Mouse (Mus musculus) cerebellum, adult 11 months (tissue): ENCODE measurements around the gene Cyfip1.

ENCODE experiments used
- DNase-seq: peaks from one replicate; pipeline ENCODE4 v3.0.0; 2022

Gene Cyfip1

DNA sequence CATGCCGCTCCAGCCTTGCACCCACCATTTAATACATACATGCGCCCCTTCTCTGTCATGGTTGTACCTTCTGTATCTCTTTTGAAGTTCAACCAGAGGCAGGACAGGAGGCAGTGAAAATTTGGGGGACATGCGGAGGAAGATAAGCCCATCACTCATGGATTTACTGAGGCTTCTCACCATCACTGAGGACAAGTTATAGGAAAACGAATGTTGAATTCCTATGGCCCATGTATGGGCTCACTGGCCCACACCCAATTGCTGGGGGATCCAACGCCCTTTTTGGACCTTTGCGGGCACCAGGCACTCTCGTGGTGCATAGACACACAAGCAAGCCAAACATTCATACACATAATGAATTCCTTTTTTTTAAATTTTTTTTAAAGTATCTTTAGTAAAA is at the start of gene Cyfip1:
Cyfip1 (plus strand) TSS at position 301 of the 400 bp plus-strand sequence.
- no peak for DNase-seq

DNA sequence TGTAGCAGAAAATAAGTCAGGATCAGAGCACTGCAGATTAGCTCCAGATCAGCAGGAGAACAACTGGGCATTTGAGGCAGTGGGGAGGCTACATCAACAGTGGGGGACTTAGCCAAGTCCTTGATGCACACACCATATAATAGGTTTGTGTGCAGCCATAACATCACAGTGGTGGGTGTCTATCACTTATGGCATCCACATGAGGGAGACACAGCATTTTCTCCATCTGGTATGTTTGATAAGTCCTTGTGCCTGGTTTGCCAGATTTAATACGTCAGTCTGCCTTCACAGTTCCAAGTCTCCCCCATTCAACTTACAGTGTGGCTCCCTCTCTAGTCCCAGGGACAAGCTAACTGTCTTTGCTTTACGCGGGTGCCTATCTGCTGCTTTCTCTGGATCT is 49.3 kb upstream of the Cyfip1 start:
- no peak for DNase-seq

DNA sequence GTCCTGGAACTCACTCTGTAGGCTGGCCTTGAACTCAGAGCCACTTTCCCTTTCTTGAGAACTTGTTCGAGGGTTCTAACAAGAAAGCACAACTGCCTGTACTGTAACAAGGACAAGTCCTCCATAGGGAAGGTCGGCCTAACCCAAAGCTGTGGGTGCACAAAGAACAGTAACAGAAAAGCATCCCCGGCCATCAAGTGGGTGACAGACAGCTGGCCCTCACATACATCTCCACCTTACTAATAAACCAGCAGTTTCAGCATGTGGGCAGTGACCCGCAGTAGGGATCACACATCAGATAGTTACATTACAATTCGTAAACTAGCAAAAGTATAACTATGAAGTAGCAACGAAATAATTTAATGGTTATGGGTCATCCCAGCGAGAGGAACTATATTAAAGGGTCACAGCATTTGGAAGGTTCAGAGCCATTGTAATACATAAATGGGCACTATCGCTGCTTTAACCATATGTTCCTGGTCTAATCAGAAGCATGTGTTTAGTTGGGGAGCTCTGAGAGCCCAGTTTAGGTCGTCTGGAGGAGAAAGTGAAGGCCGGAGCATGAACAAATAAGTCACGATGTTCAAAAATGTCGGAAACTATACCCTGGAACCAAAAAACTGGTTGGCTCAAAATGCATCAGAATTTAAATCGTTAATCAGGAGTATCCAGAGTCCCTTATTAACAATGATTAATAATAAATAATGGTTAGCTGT is 48.2 kb upstream of the Cyfip1 start:
- DNase-seq: no peak

DNA sequence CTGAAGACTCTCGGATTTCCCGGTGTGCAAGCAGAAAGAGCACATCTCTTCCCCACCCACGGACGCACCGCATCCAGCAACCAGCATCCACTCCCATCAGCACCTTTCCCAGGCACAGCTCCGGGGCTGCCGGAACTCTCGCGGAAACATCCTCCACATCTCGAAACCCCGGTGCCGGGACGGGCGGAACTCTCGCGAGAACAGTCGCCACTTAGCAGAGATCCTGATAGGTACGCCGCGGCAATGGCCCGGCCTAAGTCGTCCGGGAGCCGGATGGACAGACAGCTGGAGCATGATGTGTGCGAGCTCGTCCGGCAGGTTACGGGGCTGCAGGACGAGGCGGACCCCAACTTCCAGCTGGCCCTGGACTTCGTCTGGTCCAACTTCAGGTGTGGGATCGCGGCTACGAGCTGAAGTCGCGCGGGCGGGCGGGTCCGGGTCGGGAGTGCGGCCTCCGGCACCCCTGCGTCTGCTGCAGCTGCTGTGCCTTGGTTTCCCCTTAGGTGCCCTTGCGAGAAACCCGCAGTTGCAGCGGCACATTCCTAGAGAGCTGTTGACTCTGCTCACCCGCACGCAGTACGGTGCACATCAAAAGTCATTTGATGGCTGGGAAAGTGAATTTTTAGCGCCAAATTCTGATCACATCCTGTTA is 47.5 kb upstream of the Cyfip1 start, which contains the start of gene Tubgcp5:
Tubgcp5 (plus strand) TSS at position 203 of the 652 bp plus-strand sequence.
- peak; percentile 96 for DNase-seq

DNA sequence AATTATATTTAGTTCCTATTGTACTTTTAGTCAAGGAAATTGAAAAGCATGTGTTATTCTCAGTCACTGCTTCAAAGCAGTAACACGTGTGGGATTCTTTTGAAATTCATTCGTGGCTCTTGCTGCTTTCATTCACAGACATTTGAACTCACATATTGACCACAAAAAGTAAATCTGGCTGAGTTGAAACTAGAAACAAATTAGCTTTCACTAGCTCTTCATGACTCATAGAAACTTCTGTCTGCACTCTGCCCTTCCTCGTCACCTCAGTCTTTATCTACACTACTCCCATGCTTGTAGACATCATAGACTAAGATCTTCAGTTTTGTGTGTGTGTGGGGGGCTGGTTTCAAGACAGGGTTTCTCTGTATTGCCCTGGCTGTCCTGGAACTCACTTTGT is 41.6 kb upstream of the Cyfip1 start:
- no peak for DNase-seq

DNA sequence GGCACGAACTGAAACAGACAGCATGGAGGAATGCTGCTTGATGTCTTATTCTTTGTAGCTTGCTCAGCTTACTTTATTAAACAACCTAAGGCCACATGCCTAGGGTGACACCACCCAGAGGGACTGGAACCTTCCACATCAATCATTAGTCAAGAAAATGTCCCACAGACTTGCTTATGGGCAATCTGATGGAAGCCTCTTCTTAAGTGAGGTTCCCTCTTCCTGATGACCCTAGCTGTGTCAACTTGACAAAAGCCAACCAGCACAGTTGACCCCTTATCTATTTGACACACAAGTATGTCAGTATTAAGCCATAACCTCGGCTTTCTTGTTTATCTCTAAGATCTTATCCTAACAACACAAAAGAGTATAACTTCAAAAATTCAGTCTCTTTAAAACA is 31.6 kb upstream of the Cyfip1 start:
- DNase-seq: no peak

DNA sequence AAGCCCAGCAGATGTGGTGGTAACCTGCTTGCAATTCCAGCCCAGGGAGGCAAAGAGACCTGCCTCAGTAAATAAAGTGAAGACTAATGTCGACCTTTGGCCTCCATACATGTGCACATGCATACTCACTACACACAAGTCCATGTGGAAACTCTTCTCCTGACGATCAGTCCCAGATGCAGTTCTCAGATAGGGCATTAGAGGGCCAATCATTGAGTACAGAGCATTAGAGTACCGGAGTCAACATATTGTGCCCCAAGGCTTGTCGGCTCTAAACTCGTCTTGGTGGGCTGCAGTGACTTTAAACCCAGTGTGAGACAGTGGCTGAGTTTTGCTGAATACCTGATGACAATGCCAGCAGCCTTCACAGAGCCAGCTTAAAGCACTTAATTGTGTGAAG is 17.1 kb upstream of the Cyfip1 start:
- DNase-seq: no peak

DNA sequence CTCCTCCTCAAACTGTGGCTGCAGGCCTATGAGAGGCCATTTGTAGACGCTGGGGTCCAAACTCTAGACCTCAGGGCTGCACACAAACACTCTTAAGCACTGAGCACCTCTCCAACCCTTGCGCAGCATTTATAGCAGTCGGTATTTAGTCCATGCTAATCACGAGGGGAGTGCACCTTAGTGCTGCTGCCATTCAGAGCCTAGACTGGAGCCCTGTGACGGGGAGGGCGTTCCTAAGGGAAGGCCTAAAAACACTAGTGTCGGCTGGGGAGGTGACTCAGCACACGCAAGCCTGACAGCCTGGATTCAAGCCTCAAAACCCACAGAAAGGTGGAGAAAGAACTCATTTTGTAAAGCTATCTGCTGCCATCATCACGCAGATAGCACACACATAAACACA is 14.0 kb upstream of the Cyfip1 start:
- no peak for DNase-seq

DNA sequence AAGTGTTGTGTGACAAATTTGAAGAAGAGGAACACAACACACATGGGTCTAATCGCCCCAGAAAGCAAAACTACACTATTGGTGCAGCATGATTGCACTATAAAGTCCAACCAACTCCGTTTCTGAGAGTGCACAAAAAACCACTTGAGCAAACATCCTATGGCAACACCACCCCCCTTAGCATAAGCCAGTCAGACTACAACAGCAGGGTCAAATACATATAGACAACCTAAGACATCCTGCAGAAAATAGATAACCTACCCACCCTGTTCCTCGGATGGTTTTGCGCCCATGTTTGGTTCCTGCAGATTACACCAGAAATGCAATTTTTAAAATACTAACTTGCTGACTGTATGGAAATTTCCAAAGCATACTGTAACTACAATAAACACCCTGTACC is 4.7 kb upstream of the Cyfip1 start:
- DNase-seq: no peak

DNA sequence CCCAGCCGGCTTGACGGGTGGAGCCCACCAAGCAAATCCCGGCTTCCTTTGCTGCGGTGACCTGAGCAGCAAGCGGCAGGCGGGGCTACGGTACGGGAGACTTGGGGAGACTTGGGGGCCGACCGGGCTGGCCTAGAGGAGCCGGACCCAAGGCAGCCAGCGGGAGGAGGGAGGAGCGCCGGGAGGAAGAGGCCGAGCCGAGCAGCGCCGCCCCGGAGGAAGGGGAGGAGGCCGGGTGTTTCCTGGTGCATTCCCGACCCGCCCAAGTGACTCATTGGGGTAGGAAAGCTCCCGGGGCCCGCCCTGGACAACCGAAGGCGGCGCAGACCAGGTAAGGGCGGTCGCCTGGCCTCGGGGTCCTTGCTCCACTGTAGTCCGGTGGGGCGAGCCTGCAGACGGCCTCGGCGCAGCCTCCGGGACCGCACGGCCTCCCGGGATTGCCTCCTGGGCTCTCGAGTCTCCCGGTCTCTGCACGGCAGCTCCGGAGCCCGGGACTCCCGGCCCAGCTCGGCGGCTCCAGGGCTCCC is 495 bp downstream of the Cyfip1 start:
- DNase-seq: peak; percentile 86

DNA sequence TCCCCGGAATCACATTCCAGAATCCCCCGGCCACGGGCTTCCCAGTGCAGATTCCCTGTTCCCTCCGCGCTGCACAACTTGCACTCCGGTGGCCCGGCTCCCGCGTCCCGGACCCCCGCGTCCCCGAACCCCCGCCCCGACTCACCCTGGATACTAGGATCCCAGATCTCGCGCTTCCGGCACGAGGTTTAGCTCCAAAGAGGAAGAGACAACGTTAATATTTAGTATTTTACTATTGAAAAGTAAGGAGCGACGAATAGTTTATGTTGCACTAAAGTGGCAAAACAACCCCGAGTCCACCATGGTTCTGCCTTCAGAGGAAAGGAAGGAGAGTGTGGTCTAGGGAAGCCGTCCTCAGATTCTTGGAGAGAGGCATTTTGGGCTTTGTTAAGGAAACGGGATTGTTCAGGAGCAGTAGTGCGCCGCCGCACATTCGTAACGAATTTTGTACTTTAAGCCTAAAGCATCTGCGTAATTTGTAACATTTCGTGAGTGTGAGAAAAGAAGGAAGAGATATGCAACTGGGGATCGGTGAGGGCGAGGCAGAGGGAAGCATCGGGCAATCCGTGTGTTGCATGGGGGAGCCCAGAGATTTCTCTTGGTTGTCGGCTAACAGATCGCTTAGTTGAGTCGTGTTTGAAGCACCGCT is 1.1 kb downstream of the Cyfip1 start:
- no peak for DNase-seq

DNA sequence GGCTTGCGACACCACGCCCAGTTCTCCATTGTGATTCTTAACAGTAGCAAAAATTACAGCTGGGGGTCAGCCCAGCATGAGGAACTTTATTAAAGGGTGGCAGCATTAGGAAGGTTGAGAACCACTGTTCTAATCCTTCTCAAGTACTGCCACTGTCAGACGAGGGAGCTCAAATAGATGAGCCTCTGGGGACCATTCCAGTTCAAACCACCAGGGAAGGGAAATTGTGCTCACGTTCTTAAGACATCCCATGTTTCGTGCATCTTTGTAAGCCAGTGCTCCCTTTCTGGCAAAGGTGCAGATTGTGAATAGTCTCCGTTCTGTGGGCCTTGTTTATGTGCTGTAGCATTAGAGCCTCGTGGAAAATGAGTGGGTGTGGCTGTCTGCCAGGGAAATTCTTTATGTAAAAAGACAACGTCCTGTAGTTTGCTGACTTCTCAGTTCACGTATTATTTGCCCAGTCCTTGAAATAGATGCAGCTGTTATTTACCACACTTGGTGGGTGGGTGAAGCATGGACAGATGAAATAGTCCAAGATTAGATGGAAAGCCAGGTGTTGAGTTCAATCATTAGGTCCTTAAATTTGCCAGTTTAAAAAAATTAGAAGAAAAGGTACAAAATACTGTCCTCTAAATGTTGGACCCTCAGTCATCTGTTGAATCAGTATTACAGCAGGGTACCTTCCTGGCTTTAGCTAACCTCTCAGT is 5.2 kb downstream of the Cyfip1 start:
- no peak for DNase-seq

DNA sequence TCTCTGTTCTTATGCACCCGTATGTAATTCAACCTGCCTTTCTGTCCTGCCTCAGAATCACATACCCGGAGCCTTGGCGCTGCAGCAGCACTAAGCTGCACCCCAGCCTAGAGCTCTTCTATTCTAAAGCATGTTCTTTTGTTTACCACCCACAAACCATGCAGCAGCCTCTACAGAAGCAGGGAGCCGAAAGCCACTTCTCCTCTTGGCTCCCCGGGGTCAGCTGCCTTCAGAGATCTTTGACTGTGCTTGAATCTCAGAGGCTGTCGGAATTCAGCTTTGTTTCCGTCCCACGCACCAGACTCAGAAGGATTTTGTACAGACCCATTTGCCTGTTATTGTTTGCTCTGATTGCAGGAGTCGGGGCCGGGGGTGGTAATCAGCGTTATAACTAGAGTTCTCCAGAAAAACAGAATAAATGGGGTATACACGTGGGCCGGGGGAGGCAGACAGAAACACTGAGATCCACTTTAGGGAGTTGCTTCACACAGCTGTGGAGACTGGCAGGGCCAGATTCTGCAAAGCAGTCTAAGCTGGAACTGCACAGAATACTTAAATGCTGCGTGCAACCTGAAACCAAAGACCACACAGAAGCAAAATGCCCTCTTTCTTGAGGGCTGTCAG is 8.5 kb downstream of the Cyfip1 start:
- no peak for DNase-seq

DNA sequence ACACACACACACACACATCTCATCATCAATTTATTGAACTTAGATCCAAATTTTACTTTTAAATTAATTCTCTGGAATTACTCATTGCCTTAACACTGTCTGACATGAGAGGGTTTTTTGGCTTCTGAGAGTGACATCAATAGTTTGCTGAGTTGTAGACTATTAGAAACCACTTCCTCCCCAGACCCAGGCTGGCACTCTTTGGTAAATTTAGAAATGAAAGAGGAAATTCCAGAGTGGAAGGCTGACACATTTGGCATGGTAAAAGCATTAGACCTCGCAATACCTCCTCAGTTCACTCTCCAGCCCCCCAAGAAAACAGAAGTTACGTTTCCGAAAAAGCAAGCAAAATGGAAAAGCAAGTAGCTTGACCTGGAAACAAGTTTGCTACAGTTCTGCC is 11.2 kb downstream of the Cyfip1 start:
- DNase-seq: no peak

DNA sequence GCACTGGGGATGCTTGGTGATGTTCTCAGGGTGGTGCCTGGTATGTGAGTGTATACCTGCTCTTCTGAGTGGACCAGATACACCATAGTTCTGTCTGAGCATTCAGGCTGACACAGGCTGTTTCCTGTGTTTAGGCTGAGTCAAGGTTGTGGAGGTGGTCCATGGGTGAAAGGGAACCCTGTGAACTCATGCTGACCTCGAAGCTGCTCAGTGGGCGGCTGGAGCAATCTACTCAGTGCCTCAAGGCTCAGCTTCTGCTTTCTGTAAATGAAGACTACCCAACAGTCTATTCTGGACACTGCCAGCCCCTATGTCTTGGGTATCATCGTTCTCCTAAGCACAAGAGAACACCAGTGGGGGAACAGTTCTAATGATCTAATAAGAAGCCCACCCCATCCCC is 14.1 kb downstream of the Cyfip1 start:
- DNase-seq: no peak

DNA sequence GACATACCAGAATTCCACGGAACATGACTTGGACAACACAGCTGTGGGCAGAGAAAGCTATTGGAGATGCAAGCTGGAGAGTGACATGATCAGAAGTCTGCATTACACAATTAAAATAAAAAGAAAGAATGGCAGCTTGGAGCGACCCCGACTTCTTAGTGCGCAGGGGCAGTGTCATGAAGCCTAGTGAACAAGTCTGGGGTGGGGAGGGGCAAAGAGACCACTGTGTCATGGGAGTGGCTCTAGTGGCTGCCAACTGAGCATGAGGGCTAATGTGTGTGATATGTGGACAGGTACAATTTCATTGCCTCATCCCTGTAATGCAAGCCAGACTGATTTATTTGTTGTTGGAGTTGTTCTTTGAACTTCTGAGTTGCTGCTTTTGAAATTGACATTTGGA is 15.2 kb downstream of the Cyfip1 start:
- no peak for DNase-seq

DNA sequence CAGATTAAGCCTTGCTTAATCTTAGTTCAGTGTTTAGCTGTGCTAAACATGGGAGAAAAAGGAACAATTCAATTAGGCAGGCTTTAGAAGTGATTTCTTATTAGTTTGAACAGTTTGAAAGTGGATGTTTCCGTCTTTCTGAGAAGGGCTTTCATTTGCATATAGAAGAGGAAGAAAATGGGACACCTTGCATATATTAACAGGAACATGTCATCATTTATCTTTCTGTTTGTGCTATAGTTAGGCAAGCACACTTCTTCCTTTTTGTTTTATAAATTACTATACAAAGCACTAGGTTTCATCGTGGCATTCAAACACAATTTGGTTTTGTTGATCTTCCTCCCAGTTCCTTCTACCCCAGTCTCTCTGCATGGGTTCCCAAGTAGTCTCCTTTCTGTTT is 16.2 kb downstream of the Cyfip1 start:
- no peak for DNase-seq

DNA sequence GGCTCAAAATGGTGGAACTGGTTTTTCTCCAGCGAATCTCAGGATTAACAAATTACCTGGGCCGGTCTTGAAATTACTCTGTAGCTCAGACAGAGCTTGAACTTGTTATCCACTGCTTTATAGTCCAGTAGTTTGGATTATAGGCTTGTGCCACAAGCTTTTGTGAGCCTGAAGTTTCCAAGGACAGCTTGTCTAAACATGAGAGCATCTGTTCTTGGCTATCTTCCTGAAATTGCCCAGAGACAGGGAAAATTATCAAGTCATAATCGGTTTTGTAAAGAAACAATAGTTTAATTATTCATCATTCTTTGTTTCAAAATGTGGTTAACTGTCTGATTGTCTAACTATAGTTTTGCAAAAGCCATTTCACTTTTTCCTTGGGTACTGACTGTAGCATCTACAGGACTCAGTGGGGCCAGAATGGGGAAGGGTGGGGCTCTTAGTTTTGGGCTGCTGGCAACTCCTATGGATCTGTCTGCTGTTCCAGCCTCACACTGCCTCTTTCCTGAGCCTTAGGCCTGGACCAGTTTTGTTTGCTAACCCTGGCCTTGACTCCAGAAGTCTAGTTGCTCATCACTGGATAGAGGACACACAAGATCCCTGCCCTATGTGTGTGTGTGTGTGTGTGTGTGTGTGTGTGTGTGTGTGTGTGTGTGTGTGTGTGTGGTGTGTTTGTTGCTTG is 17.4 kb downstream of the Cyfip1 start:
- no peak for DNase-seq

DNA sequence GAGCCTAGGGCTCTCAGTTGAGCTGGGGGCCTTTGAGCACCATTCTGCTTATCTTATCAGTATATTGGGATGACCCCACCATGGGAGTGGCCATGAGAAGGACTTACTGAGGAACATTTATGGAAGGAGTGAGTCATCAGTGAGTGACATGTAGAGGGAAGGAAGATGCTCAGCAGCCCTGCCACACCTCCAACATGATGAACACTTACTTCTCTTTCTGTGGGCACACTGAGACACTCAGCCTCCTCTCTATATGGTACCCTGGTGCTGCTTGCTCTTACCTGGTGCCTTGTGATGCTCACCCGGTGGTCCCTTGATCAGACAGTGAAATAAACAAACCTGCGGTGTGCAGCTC is 17.9 kb downstream of the Cyfip1 start:
- no peak for DNase-seq

DNA sequence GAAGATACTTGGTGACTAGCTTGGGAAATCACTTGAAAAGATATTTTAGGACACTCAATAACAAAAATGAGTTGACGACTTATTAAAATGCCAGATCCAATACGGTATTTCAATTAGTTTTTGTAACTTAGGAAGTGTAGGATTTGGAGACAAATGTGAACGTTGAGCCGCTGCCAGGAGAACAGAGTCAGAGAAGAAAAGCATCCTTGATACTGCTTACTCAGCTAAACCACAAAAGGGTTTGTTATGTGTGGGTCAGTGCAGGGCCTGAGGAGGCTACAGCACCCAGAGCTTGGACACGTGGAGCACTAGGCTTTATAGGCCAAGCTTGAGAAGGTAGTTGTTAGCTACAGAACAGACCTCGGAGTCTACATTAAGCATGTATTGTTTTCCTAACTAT is 18.4 kb downstream of the Cyfip1 start:
- no peak for DNase-seq

DNA sequence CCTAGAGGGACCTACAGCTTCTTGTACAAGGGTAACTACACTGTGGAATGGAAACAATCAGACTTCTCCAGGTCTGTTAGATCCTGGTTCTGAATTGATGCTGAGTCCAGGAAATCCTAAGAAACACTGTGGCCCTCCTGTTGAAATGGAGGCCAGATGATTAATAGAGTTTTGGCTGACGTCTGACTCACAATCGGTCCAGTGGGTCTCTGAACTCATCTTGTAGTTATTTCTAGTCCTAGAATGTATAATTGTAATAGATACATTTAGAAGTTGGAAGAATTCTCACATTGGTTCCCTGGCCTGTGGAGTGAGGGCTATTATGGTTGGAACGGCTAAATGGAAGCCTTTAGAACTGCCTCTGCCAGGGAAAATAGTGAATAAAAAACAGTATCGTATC is 19.6 kb downstream of the Cyfip1 start:
- no peak for DNase-seq

DNA sequence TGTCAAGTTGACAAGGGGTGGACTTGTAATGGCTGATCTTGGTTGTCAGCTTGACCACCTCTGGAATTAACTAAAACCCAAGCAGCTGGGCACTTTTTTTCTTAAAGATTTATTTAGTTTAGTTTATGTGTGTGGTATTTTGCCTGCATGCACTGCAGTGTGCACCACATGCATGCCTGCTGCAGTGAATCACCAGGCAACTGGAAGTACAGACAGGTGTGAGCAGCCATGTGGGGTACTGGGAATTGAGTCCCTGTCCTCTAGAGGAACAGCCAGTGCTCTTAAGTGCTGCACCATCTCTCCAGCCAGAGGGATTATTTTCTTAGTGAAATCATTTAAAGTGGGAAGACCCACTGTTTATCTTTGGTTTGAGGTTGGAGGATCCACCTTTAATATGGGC is 23.5 kb downstream of the Cyfip1 start:
- no peak for DNase-seq
